17 mouse cellular contexts compared by ENCODE assay signal in the genomic region with DNA sequence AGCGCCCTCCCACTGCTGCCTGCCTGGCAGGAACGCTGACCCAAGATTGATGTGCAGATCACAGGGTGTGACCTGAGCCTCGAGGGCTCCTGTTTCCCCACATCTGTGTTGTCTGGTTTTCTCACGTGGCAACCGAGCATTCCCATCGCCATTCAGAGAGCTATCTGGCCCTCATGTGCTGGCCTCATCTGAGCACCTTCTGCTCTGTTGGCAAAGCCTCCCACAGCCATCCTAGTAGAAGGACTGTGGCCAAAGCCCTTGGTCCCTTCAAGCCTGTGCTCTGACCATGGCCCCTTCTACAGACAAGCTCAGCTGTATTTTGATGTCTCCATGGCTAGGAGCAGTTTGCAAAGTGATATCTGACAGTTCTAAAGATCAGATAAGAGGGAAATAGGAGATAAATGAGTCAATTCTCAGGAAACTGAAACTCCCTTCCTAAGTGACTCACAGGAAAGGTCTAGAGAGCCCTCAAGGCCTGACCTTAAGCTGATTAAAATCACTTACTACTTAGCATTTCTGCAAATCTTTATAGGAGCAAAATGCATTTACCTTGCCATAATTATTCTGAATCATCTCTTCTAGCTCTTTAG.
DNase-seq lines count a peak whose midpoint lies in the region; ATAC-seq and TF ChIP-seq lines count a peak whose summit lies in the region.
"Had no signal": no experiment of that assay in that cellular context is flagged by ENCODE, and none has a peak within 500 bp of the region (broad histone marks: within the 10 kb centered on the region; RNA-seq: fewer than 3 reads in every experiment).

No protein-coding gene starts in this region.

- H3K9ac ChIP-seq in kidney, postnatal 0 days (ENCODE audit: low read depth, low read length), result no peak overlapping the region
- H3K9ac ChIP-seq: hindbrain, embryonic 12.5 days had no signal

- H3K27me3 ChIP-seq in kidney, postnatal 0 days (ENCODE audit: insufficient read depth, low read length), result no peaks in the 10 kb centered on the region
- H3K27me3 ChIP-seq: hindbrain, embryonic 12.5 days had no signal

- H3K27ac ChIP-seq in kidney, postnatal 0 days, result no peak overlapping the region
- H3K27ac ChIP-seq: forebrain, embryonic 10.5 days; hindbrain, embryonic 12.5 days had no signal

- 0 out of 2 replicates have a peak, but pooled peaks cover 3% of the 10 kb centered on the region for H3K9me3 ChIP-seq in kidney, postnatal 0 days (replicated peaks; ENCODE audit: low read length)

- peak; percentile 23 for DNase-seq in kidney, postnatal 0 days (ENCODE audit: low spot score)
- no peak for DNase-seq in kidney, adult 18-20 months
- peak; percentile 79 for DNase-seq in brain, adult 2 months (ENCODE audit: low read depth, low spot score)
- peak; percentile 64 to 75 for DNase-seq in cerebellum, adult 18-20 months
- peak; percentile 85 to 90 for DNase-seq in cerebellum, postnatal 14 days
- DNase-seq in right cerebral cortex, postnatal 4 days, result no peak
- DNase-seq in T-cell, adult 2 months (ENCODE audit: low spot score), result no peak
- DNase-seq in frontal cortex, postnatal 10 days (ENCODE audit: low spot score in 2 of 2), result no peak
- DNase-seq: gastrocnemius, postnatal 25 days; kidney, adult 11 months; kidney, postnatal 10 days; retina, postnatal 1 day; right cerebral cortex, postnatal 25 days had no signal

- ATAC-seq in kidney, postnatal 0 days (replicated peaks; ENCODE audit: low FRiP score, low read depth), result no peak
- ATAC-seq: forebrain, embryonic 16.5 days had no signal

- no peak overlapping the region for H3K4me3 ChIP-seq in kidney, postnatal 0 days (replicated peaks; ENCODE audit: low read depth, low read length)
- H3K4me3 ChIP-seq: forebrain, embryonic 10.5 days; hindbrain, embryonic 12.5 days had no signal

- H3K36me3 ChIP-seq in kidney, postnatal 0 days (ENCODE audit: insufficient read depth, low read length), result no peaks in the 10 kb centered on the region

- H3K4me2 ChIP-seq in kidney, postnatal 0 days (ENCODE audit: low read length), result no peak overlapping the region
- H3K4me2 ChIP-seq: hindbrain, embryonic 12.5 days; midbrain, embryonic 11.5 days had no signal

- 16% methylated on average over 6 of the region's 6 CpGs for WGBS in kidney, postnatal 0 days

- TF ChIP-seq CTCF in kidney, postnatal 0 days (IDR thresholded peaks at IDR 0.05; ENCODE audit: low read depth), result no peak

- no peaks in the 10 kb centered on the region for H3K4me1 ChIP-seq in kidney, postnatal 0 days (replicated peaks; ENCODE audit: insufficient read depth, low read length)
- H3K4me1 ChIP-seq: forebrain, embryonic 10.5 days had no signal

Comparison
In these comparisons a context has a peak if more than half of its experiments do, and no peak if none do; other contexts are left out.
1. DNase-seq: peak in kidney, postnatal 0 days (single experiment), brain, adult 2 months (single experiment), cerebellum, adult 18-20 months (2 of 2) and cerebellum, postnatal 14 days (2 of 2); none in kidney, adult 18-20 months (single experiment), right cerebral cortex, postnatal 4 days (single experiment), T-cell, adult 2 months (single experiment) and frontal cortex, postnatal 10 days (0 of 2).